Mouse (Mus musculus) midbrain, embryonic 12.5 days (tissue): ENCODE results near the gene Cdc37. TPM values are rescaled to one million over a fixed set of nuclear protein-coding genes. Genes with fewer than 3 reads are reported as not detected.
A peak's percentile ranks its signal among the peaks of the same experiment; 100 is the strongest.

Experiments
- ATAC-seq: fragments of 200-750 bp; cut with Nextera tagmentation; 2 replicates; pipeline ENCODE4 v1.8.0; 2017; ENCODE audit warnings: low read depth, moderate TSS enrichment, moderate library complexity; ENCODE audit not compliant: low FRiP score
- H3K27ac ChIP-seq: fragments of 300-500 bp; sonication (generic); replicated peaks from 2 replicates; pipeline ENCODE4 v1.5.1; 2016; ENCODE audit warnings: mild to moderate bottlenecking
- H3K27me3 ChIP-seq: fragments of 300-500 bp; sonication (generic); 2 replicates; pipeline ENCODE4 v1.6.1; 2016; ENCODE audit warnings: mild to moderate bottlenecking
- H3K36me3 ChIP-seq: fragments of 300-500 bp; sonication (generic); 2 replicates; pipeline ENCODE4 v1.6.1; 2016
- H3K4me1 ChIP-seq: fragments of 300-500 bp; sonication (generic); 2 replicates; pipeline ENCODE4 v1.6.1; 2016
- H3K4me2 ChIP-seq: fragments of 300-500 bp; sonication (generic); replicated peaks from 2 replicates; pipeline ENCODE4 v1.6.1; 2016; ENCODE audit warnings: mild to moderate bottlenecking, moderate library complexity
- H3K4me3 ChIP-seq: fragments of 300-500 bp; sonication (generic); 2 replicates; pipeline ENCODE4 v1.5.1; 2016; ENCODE audit warnings: mild to moderate bottlenecking
- H3K9ac ChIP-seq: fragments of 300-500 bp; sonication (generic); replicated peaks from 2 replicates; pipeline ENCODE4 v1.6.1; 2016; ENCODE audit warnings: mild to moderate bottlenecking, moderate library complexity
- H3K9me3 ChIP-seq: fragments of 300-500 bp; sonication (generic); 2 replicates; pipeline ENCODE4 v1.6.1; 2016; ENCODE audit warnings: mild to moderate bottlenecking
- WGBS: fragments of 180-500 bp; shearing (Covaris S2); methylation state at CpG from one replicate; pipeline ENCODE4 v1.1.7; 2016; 5-methylcytosine and 5-hydroxymethylcytosine counted together
- polyA plus RNA-seq: library from polyadenylated mRNA; unstranded; fragments of >200 nt; fragmentation: Nextera tagmentation; extraction: Ambion mirVana; gene quantifications from 2 replicates; pipeline ENCODE4 v1.2.1, GENCODE M21; 2016

Gene Cdc37
- polyA plus RNA-seq, 1 experiment from 2014 or later, result 283 TPM

DNA sequence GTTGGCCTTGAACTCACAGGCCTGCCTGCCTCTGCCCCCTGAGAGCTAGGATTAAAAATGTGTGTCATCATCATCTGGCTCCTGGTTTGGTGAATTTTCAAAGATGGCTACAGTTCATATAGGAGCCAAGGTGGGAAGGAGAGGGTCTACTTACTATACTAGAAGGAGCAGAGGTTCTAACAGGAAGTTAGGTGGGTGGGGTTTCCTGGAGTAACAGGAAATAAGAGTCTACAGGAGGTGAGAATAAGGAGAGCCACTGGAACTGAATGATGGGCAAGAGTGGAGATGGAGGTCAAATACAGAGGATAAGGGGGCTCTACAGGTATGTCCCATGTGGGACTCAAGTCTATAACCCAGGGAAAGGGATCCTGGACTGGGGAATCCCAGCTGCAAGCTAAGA is 1.4 kb downstream of the Cdc37 start:
- H3K4me3 ChIP-seq, result peak overlapping the region; percentile 89
- peaks cover 30% of the 10 kb centered on the region for H3K36me3 ChIP-seq
- H3K27me3 ChIP-seq, result 0 out of 2 replicates have a peak, but pooled peaks cover 3% of the 10 kb centered on the region
- peak overlapping the region; percentile 93 for H3K4me2 ChIP-seq
- no peak for ATAC-seq
- H3K9me3 ChIP-seq, result no peaks in the 10 kb centered on the region
- H3K9ac ChIP-seq, result peak overlapping the region; percentile 86
- H3K27ac ChIP-seq, result no peak overlapping the region
- peaks cover 36% of the 10 kb centered on the region for H3K4me1 ChIP-seq

DNA sequence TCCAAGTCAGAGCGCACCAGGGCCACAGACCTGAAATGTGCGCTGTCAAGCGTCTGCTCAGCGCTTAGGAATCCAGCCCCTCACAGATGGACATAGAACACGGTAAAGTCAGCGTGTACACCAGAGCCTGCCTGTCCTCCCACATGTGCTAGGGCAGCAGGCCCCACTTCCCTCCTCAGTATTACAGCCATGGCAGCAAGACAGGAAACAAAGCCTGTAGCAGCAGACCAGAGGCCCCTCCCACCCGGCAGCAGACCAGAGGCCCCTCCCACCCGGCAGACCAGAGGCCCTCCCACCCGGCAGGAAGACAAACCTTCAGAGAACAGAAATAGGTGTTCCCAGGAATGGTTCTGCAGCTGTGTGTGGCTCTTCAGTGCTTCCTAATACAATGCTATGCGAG is 3.1 kb downstream of the Cdc37 start:
- H3K4me1 ChIP-seq, result peaks cover 32% of the 10 kb centered on the region
- whole genome bisulfite sequencing, result 55% methylated on average over 10 of the region's 10 CpGs
- ATAC-seq, result no peak
- no peak overlapping the region for H3K27ac ChIP-seq
- H3K4me2 ChIP-seq, result peak overlapping the region; percentile 30
- no peaks in the 10 kb centered on the region for H3K9me3 ChIP-seq
- H3K27me3 ChIP-seq, result no peaks in the 10 kb centered on the region
- H3K9ac ChIP-seq, result peak overlapping the region; percentile 37; the same call in 1 of the 2 replicates
- H3K4me3 ChIP-seq, result peak overlapping the region; percentile 15; the same call in 1 of the 2 replicates
- H3K36me3 ChIP-seq, result peaks cover 47% of the 10 kb centered on the region

- Histone ChIP-seq H3K4me2 (no peak overlapping the region), H3K4me1 (peaks cover 32% of the 10 kb centered on the region), H3K9me3 (no peaks in the 10 kb centered on the region), H3K4me3 (no peak overlapping the region), H3K27me3 (no peaks in the 10 kb centered on the region), H3K27ac (no peak overlapping the region), H3K36me3 (peaks cover 60% of the 10 kb centered on the region), H3K9ac (0 out of 2 replicates have a peak overlapping the region, but pooled peaks have one; percentile 15)
- ATAC-seq, result no peak
- 97% methylated on average over 4 of the region's 4 CpGs for WGBS
These were observed 4.4 kb downstream of the Cdc37 start for GRCm38 (mm10) chr9:21145431-21145830.

- WGBS, result 97% methylated on average over 3 of the region's 3 CpGs
These were observed 5.4 kb downstream of the Cdc37 start for GRCm38 (mm10) chr9:21144361-21144760.

DNA sequence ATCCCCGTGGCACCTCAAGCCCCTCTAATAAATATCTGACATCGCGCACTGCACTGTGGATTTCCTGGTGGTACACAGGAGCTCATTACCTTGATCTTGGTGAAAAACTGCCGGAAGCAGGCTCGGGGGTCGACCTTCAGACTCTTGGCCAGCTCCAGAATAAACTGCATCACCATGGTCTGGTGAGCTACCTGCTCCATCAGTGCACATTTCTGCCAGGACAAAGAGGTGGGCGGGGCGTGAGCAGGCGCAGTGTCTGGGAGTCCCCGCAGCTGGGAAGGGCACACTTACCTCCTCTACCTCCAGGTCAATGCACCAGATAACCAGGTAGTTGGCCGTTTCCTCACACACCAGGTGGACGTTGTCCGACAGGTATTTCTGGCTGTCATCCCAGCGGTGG is 7.9 kb downstream of the Cdc37 start:
- H3K36me3 ChIP-seq, result peaks cover 89% of the 10 kb centered on the region
- 93% methylated on average over 14 of the region's 14 CpGs for WGBS
- peaks cover 9% of the 10 kb centered on the region for H3K4me1 ChIP-seq
- no peak overlapping the region for H3K4me2 ChIP-seq
- no peaks in the 10 kb centered on the region for H3K9me3 ChIP-seq
- H3K9ac ChIP-seq, result no peak overlapping the region
- H3K27ac ChIP-seq, result no peak overlapping the region
- ATAC-seq, result no peak
- no peaks in the 10 kb centered on the region for H3K27me3 ChIP-seq
- no peak overlapping the region for H3K4me3 ChIP-seq

More at GRCm38 (mm10) chr9:21144361-21144760, 5.4 kb downstream of the Cdc37 start:
- peaks cover 32% of the 10 kb centered on the region for H3K4me1 ChIP-seq
- ATAC-seq, result no peak
- no peaks in the 10 kb centered on the region for H3K27me3 ChIP-seq
- no peak overlapping the region for H3K4me2 ChIP-seq
- H3K27ac ChIP-seq, result no peak overlapping the region
- no peaks in the 10 kb centered on the region for H3K9me3 ChIP-seq
- H3K36me3 ChIP-seq, result peaks cover 71% of the 10 kb centered on the region
- H3K9ac ChIP-seq, result no peak overlapping the region
- H3K4me3 ChIP-seq, result no peak overlapping the region

DNA sequence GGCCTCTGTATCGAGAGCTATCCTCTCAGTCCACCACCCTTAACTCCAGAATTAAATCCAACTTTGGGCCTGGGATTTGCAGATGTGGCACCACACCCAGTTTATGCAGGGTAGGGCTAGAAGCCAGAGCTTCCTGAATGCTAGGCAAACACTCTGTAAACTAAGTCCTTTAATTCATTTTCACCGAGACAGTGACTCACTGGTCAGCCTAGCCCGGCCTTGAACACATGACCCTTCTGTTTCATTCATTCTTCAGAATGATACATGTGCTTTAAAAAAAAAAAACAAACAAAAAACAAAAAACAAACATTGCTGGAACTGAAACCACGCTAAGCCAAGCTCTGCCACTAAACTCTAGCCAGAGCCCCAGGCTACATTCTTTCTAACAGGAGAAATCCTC is 11.4 kb downstream of the Cdc37 start:
- no peaks in the 10 kb centered on the region for H3K9me3 ChIP-seq
- H3K9ac ChIP-seq, result no peak overlapping the region
- 87% methylated on average over 4 of the region's 4 CpGs for WGBS
- H3K27ac ChIP-seq, result no peak overlapping the region
- H3K27me3 ChIP-seq, result no peaks in the 10 kb centered on the region
- ATAC-seq, result no peak
- H3K4me3 ChIP-seq, result no peak overlapping the region
- H3K4me2 ChIP-seq, result no peak overlapping the region
- no peaks in the 10 kb centered on the region for H3K4me1 ChIP-seq
- peaks cover 58% of the 10 kb centered on the region for H3K36me3 ChIP-seq

DNA sequence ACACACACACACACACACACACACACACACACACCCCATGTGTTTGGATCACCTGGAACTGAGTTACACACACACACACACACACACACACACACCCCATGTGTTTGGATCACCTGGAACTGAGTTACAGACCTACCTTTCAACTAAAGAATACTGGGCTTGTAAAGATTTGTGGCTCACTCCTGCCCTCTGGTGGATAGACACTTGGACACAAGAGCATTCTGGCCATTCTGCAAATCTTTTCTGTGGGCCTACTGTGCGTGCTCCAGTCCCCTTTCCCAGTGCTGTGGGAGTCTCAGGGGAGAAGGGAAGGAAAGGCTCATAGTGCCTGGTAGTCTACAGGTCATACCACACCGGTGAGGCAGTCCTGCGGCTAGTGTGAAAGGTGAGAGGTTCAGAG is 12.6 kb downstream of the Cdc37 start:
- H3K4me1 ChIP-seq, result no peaks in the 10 kb centered on the region
- H3K4me3 ChIP-seq, result no peak overlapping the region
- 50% methylated on average over 3 of the region's 3 CpGs for WGBS
- no peaks in the 10 kb centered on the region for H3K9me3 ChIP-seq
- H3K4me2 ChIP-seq, result no peak overlapping the region
- H3K36me3 ChIP-seq, result peaks cover 47% of the 10 kb centered on the region
- H3K27me3 ChIP-seq, result no peaks in the 10 kb centered on the region
- no peak overlapping the region for H3K9ac ChIP-seq
- ATAC-seq, result peak; percentile 66; the same call in 1 of the 2 replicates
- no peak overlapping the region for H3K27ac ChIP-seq

DNA sequence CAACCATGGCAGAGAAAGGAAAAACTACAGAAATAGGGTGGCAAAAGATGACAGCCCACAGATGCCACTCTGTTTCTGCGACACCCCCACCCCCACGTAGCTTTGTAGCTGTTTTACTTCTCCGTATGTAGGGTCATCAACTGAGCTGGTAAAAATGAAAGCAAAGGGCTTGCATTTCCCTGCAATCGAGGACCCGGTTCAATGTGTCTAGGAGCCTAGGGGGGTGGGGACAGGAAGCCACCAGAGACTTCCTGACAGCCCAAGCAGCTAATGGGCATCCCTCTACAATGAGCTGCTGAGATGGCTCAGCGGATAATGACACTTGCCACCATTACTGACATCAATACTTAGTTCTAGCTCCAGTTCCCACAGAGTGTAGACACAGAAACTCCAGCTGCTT is 13.4 kb downstream of the Cdc37 start:
- Histone ChIP-seq H3K4me2 (no peak overlapping the region), H3K27me3 (no peaks in the 10 kb centered on the region)
- no peak for ATAC-seq

GRCm38 (mm10) chr9:21135941-21136381 is 13.8 kb downstream of the Cdc37 start:
- ATAC-seq, result no peak
- H3K9me3 ChIP-seq, result no peaks in the 10 kb centered on the region
- no peak overlapping the region for H3K9ac ChIP-seq
- no peaks in the 10 kb centered on the region for H3K27me3 ChIP-seq
- no peak overlapping the region for H3K27ac ChIP-seq
- WGBS, result 72% methylated on average over 1 of the region's 1 CpGs
- peaks cover 3% of the 10 kb centered on the region; the same call in 1 of the 2 replicates for H3K4me1 ChIP-seq
- no peak overlapping the region for H3K4me2 ChIP-seq
- H3K4me3 ChIP-seq, result no peak overlapping the region
- peaks cover 34% of the 10 kb centered on the region for H3K36me3 ChIP-seq

More for the DNA sequence above, 13.4 kb downstream of the Cdc37 start:
- Histone ChIP-seq H3K36me3 (peaks cover 39% of the 10 kb centered on the region), H3K9me3 (no peaks in the 10 kb centered on the region), H3K27ac (no peak overlapping the region), H3K9ac (no peak overlapping the region), H3K4me3 (no peak overlapping the region), H3K4me1 (peaks cover 2% of the 10 kb centered on the region; the same call in 1 of the 2 replicates)
- 92% methylated on average over 6 of the region's 6 CpGs for WGBS

- no peak overlapping the region for H3K4me2 ChIP-seq
These were observed 14.4 kb downstream of the Cdc37 start for GRCm38 (mm10) chr9:21135329-21135890.

DNA sequence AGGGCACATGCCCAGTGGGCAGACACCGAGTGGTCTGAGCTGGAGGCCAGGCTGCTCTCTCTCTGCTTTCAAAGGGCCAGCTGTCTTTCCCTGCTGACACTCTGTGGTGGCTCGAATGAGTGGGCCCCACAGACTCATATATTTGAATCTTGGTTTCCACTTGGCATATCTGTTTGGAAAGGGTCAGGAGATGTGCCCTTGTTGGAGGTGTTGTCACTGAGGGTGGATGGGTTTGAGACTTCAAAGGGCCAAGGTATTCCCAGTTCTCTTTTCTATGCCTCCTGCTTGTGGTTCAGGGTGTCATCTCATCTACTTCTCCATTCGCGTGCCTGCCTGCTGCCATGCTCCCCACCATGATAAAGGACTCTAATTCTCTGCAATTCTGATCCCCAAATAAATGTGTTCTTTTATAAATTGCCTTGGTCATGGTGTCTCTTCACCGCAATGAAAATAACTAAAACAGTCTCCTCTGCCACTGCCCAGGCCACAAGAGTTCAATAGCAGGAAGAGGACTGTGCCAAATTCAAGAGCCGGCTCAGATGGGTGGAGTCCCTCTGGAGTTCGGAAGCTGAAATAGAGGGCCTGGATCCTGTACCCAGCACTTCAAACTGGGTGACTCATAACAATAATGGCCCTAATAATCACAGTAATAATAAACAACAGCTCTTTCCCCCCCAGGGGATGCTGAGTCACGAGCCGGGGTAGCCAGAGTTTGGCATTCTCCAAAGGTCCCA is 15.0 kb downstream of the Cdc37 start:
- no peaks in the 10 kb centered on the region for H3K27me3 ChIP-seq
- H3K27ac ChIP-seq, result no peak overlapping the region
- peaks cover 10% of the 10 kb centered on the region for H3K4me1 ChIP-seq
- WGBS, result 80% methylated on average over 9 of the region's 9 CpGs
- H3K4me2 ChIP-seq, result no peak overlapping the region
- H3K9me3 ChIP-seq, result no peaks in the 10 kb centered on the region
- peaks cover 22% of the 10 kb centered on the region for H3K36me3 ChIP-seq
- ATAC-seq, result no peak
- no peak overlapping the region for H3K4me3 ChIP-seq
- no peak overlapping the region for H3K9ac ChIP-seq

More at GRCm38 (mm10) chr9:21135329-21135890, 14.4 kb downstream of the Cdc37 start:
- Histone ChIP-seq H3K9ac (no peak overlapping the region), H3K4me3 (no peak overlapping the region), H3K27me3 (no peaks in the 10 kb centered on the region), H3K9me3 (no peaks in the 10 kb centered on the region), H3K4me1 (peaks cover 7% of the 10 kb centered on the region), H3K27ac (no peak overlapping the region), H3K36me3 (peaks cover 29% of the 10 kb centered on the region)
- 76% methylated on average over 4 of the region's 4 CpGs for WGBS
- no peak for ATAC-seq

GRCm38 (mm10) chr9:21133064-21133707 is 16.6 kb downstream of the Cdc37 start:
- Histone ChIP-seq H3K27me3 (no peaks in the 10 kb centered on the region), H3K4me2 (no peak overlapping the region), H3K4me1 (peaks cover 10% of the 10 kb centered on the region), H3K27ac (no peak overlapping the region), H3K9ac (no peak overlapping the region), H3K36me3 (peaks cover 8% of the 10 kb centered on the region; the same call in 1 of the 2 replicates), H3K4me3 (no peak overlapping the region), H3K9me3 (no peaks in the 10 kb centered on the region)
- no peak for ATAC-seq
- 87% methylated on average over 9 of the region's 9 CpGs for WGBS
